Mouse (Mus musculus) cerebellum, postnatal 14 days (tissue): ENCODE measurements at regions not wholly inside any gene's neighbourhood (a gene's known extent, or its start where the extent isn't known, plus 50 kb on each side); places are given as distances from the start of the nearest gene placed in this dataset.
A peak's percentile ranks its signal among the peaks of the same experiment; 100 is the strongest.

Experiments used
- DNase-seq, 2 experiments: peaks; one replicate each; pipeline ENCODE4 v3.0.0; 2021; ENCODE audit warnings: mixed read lengths in 2 of 2

DNA sequence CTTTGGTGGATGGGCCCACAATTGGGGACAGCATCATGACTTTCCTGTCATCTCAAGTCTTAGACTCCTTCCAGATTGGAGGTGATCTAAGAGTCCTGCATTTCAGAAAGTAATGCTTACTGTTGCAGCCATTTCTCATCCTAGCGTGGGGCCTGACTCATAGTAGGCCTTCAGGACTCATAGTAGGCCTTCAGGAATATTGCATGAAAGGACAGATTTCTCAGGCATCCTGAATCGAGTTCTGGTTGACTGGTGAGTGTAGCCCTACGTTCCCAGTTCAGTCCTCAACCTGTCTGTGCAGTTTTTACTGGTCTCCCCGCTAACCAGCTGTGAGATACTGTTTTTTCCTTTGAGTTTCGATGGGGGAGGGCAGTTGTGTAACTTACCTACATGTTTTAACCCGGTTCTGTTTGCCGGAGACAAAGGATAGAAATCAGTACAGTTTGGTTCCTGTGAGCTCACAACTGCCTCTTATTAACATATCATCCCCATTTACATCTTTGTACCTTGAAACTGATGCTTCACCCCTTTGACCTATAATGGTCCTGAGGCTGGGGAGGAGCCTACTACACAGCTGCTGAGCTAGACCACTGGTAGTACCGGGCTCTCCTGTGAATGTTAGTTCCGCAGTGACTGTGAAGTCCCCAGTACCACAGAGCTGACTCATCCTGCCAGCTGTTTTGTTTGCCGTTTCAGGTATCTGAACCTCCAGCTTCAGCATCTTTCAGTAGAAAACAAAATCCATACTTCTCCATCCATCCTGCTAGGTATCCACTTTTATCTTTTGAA lies 1222.2 kb upstream of the A1bg start:
- no peak for DNase-seq

DNA sequence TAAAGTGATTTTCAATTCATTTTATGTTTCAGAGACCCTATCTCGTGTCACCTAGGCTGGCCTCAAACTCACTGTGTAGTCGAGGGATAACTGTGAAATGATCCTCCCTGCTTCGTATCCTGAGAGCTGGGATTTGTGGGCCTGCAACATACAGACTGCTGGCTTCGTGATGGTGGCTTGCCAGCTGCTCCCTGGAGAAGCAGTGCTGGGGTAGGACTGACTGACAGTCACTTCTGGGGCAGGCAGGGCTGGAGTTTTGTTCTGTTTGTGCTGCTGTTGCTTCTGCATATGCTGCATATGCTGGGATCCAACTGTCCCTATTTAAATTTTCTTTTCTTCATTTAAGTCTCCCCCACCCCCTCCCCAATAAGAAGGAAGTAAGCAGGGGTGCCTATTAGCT lies 1217.0 kb upstream of the A1bg start:
- DNase-seq: no peak

DNA sequence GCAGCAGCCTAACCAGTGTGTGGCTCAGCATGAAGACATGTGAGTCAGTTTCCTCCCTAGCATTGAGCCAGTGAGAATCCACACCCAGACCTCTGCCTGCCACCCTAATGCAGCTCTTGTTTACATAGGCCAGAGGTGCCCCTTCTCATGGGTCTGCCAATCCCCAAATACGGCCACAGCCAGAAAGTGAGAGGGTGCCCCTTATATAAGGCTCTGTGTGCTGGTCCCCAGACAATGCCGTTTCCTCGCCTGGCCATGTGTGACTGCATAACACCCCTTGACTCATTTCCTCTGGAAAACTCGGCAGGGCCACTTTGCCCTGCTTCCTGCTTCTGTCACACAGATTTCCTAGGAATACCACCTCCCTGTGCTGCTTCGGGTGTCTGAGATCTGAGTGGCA lies 1216.4 kb upstream of the A1bg start:
- DNase-seq: no peak

DNA sequence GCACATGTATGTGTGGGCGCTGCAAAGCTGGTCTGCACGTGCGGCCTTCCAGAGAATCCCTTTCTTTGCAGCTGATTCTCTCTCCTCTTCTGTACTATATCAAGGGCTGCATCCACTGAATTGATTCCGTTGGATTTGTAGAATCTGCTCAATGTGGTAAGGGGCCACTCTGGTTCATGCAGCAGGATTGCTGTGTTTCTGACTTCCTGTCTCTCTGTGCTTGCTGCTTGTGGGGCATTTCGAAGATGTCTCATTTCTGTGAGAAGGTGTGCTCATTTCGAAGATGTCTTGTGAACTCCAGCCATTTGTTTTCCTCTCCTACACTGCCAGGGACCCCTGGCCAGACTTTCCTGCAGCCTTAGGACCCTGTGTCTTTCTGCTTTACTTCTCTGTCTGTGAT lies 1215.9 kb upstream of the A1bg start:
- DNase-seq: no peak

DNA sequence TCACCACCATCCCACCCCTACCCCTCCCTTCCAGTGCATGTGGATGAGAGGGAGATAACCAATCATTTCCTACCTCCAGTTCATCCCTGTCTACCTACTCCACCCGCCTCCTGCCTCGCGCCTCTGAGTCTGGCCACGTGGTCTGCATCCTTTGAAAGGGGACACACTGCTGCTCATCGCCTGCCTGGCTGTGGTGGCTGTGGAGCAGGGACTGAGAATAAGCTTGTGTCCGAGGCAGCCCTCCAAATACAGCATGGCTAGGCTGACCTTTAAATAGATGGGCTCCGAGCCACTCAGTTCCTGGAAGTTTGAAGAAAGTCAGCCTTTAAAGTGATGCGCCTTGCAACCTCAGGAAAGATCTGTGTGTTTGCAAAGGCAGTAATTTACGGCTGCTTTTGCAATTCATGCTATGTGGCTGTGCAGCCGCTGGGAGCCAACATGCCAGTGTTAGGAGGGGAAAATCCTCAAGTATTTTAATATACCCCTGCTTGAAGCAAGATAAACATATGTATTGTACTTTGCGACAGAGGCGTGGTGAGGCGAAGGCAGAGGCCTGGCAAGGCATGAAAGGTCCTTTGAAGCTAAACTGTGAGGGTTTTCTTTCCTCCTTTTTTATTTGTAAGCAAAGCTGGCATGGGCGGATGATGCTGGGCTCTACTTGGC lies 1214.3 kb upstream of the A1bg start:
- DNase-seq: peak in 1 of 2 experiments; percentile 19

DNA sequence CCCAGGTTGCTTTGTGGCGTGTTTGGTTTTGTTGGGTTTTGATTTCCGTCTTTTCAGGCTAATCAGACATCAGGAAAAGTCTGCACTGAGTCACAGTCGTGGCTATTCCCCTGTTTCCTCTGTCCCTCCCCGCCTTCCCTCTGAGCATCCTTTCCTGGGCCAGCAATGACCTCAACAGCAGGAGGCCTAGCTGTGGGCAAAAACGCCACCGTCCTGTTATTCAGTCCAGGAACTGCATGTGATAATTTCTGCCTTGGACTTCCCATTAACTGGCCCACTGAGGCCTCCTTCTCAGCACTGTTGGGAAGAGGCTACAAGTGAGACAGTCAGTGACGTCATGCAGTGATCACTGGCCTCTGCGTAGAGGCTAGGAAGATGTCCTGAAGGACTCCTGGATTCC lies 1212.0 kb upstream of the A1bg start:
- DNase-seq: no peak

DNA sequence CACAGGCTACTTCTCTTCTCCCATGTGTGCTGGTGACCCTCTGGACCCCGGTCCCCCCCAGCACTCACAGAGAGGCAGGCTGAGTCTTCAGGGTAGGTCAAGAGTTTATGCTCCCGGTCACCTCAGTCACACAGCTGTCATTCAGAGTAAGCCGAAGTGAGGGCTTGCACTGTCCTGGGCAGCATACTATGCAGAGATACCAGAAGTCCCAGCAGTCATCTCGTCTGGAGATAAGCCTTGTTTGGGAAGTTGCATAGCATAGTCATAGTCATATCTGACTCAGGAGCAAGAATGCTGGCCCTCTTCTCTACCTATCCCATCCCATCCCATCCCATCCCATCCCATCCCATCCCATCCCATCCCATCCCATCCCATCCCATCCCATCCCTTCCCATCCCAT lies 1211.5 kb upstream of the A1bg start:
- DNase-seq: no peak

DNA sequence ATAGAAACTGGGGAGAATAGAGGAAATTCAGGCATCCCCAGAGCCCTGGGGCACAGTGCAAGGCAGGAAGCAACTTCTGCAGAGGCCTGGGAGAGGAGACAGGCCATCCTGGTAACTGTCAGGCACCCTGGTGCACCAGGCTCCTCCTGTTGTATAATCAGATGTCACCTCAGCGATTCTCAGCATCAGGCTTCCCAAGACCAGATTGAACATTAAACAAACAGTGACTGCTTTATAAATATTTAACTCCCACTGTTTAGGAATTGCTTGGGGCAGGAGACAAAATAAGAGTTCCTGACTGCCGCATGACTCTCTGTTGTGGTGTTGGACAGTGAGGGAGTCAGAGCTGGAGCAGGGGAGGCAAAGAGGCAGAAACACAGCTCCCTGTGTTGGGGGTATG lies 1210.1 kb upstream of the A1bg start:
- no peak for DNase-seq

DNA sequence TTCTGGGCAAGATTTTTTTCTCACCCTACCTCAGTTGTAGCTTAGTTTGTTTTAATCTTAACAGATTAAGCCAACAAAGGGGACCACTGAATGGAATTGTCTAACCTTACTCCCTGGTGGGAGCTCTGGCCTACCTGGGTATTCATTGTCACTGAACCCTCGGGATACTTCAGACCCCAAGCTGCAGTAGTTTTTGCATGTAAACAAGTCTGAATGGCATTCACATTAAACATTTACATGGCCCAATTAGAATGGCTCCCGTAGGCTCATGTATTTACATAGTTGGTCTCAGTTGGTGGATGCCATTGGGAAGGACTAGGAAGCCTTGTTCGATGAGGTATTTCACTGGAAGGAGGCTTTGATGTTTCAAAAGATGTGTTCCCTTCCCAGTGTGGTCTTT lies 1208.9 kb upstream of the A1bg start:
- no peak for DNase-seq

DNA sequence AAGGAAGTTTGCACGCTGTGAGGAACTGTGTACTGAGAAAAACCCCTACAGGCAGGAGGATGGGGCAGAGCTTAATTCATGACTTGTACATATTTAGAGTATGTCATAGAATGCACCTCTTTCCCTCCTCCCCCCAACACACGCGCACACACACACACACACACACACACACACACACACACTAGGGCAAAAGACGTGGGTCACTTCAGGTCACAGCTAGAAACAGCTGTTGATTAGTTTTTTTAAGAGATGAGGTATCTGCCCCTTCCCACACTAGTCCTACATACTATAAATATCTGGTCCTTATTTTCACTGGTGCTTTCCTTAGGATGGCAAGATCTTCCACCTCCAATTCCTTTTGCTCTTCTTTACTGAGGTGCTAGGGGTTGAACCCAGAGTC lies 1207.7 kb upstream of the A1bg start:
- DNase-seq: no peak

DNA sequence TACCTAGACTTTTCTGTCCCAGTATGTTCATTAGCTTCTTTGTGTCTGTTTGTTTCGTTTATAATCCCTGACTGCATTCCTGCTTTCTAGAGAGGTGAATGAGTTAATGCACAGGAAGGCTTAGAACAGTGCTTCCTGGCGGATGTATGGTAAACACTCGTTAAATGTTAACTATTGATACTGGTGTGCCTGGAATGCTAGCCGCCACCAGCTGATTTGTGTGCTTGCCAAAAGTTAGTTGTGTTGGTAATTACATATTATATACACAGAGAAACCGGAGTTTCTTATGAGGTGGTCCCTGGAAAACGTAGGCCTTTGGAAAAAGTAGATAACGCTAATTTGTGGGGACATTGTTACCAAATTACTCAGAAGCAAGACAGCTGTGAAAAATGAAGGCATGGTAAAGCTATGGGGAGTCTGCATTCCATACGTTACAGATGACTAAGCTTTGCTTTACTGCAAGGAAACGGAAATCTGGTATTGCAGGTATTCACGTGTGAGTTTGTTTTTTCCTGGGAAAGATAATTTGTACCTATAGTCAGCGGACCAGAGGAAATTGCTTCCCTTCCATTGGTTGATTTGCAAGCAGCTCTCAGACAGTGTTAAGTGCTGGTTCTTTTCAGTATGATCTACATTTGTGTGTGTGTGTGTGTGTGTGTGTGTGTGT lies 1205.9 kb upstream of the A1bg start:
- no peak for DNase-seq

DNA sequence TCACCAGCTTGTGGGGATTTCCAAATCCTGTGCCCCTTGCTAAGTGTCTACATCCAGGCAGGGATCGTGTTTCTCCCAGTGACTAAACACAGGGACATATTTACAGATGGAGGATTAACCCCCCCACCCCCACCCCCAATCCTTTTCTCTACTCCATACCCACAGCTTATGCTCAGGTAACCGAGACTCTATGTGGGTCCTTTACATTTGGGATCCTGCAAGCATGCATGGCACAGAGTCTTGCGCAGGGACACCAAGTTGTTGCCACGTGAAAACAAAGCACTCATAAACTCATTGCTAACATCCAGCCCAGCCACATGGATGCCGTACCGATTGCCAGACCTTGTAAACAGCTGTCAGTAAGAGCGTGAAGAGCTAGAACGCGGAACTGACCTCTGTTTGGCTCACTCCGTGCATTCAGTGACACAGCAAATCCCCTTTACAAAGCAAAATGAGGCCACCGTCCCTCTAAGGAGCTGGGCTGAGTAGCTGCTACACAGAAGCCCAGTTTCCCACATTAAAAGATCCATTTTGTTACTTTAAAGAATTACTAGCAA lies 1204.9 kb upstream of the A1bg start:
- DNase-seq: no peak

DNA sequence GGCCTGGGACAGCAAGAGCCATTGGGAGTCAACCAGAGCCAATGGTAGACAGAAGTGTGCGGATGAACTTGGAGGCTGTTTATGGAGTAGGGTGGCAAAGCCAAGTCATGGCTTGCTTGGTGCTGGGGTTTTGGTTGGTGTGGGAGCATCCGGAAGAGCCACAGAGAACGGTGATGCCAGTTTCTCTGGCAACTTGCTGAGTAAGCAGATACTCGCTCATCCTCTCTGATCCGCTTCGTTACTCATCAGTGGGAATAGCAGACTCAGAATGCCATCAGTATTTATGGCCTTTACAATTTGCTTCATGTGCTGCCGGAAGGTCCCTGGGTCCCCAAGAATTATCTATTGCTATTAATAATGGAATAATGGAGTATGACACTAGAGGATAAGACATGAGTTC lies 1202.9 kb upstream of the A1bg start:
- DNase-seq: no peak

DNA sequence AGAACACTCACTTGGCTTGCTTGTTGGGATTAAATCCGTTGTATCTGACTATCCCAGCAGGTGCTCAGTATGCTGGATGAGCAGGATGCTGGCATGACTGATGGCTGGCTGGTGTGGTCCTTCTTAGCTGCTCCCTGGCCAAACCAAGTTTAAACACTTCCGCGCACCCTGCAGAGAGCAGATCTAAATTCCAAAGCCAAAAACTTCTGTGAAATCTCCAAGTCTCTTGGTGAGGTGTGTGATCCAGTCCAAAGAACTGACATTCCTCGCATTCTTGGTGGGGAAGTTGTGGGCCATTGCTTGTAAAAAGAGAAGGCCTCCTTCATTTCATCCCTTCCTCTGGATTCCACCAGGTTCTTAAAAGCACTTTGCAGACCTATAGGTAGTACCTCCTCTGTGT lies 1200.9 kb upstream of the A1bg start:
- no peak for DNase-seq

DNA sequence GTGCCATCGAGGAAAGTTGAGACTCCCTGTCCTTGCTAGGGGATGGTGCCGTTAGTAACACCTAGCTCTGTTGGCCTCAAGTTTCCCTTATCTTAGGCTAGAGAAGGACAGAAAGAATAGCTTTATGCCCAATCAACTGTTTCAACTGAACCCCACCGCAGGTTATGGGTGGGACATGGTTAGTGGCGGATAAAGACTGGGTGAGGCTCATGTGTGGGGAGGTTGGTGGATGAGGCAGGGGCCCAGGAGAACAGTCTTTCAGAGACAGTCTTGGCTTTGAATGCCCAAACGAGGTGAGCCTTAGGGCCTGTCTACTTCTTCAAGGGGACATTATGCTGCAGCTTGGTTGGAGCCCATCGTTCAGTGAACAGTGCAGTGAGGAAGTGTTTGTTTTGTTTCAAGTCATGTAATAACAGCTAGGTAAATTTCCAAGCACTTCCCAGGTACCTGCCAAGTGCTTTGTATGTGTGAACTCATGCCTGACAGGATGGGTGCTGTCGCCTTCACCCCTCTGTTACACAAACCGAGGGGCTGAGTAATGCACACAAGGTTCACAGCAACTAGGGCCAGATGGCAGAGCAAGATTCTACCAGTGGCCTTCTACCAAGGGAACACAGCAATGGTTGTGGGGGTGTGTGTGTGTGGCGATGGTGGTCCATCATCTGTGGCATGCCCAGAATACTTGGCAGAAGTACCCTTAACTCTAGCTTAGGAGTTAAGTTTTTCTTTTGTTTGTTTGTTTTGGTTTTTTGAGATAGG lies 1199.6 kb upstream of the A1bg start:
- DNase-seq: no peak

DNA sequence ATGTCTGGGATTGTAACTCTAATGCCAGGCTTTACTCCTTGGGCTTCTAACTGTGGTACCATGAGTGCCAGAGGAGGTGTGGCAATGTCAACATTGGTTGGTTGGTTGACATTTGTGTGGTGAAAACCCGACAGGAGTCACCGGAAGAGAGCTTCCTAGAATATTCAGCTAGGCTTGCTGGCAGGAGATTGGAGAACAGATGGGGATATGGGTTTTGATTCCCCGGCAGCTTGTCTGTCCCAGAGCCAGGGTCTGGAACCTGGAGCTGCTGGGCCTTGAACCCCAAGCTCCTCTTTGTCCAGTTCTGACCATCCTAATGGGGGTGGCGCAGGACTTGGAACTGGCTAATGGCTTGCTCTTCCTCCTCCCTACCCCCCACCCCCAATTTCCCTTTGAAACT lies 1198.9 kb upstream of the A1bg start:
- peak in 1 of 2 experiments; percentile 18 for DNase-seq

DNA sequence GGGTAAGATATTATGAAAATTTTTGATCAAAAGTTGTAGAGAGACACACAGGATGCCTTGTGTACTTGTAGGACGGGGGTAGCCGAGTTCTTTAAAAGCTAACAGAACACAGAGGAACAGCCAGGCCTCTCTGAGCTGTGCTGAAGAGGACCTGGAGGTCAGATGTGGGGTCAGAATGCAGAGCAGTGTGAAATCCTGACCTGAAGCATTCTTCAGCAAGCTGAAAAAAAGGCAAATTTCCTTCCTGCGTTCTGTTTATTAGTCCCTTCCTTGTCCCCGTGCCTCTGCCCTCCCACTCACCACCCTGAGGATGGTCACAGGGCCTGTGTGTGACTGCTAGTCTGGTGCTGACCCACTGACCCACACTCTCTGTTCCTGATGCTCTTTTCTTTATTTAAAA lies 1197.9 kb upstream of the A1bg start:
- no peak for DNase-seq

DNA sequence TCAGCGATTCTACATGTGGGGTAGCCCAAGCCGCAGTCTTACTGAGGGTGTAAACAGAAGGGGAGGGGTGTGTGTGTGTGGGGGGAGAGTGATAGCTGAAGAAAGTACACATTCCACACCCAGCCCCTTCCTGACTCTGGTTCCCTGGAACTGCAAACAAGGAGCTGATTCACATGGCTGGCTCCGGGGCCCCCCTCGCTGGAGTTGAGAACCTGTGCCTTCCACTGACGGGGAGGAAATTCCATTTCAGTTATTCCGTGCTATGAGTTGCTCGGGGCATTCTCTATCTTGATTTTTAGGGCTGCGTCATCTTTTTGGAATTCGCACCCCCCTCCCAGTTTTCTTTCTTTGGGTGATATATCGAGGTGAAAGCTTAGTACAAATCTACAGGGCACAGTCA lies 1196.2 kb upstream of the A1bg start:
- DNase-seq: no peak

DNA sequence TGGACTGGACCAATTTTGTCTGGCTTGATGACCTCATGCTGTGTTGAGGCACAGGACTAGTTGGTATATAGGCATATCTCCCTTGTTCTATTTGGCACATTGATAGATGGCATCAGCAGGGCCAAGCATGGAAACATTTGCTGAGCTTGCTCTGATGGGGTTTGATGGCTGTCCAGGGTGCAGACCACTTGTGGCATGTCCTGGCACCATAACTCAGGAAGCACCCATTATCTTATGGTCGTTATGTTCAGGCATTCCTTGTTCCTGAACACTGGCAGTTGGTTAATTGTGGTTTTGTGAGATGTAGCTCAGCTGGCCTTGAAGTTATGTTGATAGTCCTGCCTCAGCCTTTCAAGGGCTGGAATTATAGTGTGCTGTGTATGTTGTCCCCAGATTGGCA lies 1193.4 kb upstream of the A1bg start:
- no peak for DNase-seq

DNA sequence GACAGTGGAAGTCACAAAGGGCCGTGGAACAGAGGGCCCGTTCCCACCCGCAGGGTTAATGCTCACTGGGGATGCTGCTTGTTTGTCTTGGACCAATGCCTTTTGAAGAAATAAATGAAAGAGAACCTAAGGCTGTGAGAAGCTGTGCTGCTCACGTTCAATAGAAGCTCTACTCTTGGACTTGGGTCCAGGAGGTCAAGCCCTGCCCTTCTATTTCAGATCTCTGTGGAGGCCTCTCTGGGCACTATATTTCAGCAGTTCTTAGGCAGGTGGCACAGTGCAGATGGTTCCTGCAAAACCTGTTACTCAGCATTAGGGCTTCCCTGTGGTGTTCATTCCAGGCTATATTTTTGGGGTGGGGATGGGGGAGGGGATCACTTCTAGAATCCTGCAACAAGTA lies 1192.0 kb upstream of the A1bg start:
- no peak for DNase-seq

DNA sequence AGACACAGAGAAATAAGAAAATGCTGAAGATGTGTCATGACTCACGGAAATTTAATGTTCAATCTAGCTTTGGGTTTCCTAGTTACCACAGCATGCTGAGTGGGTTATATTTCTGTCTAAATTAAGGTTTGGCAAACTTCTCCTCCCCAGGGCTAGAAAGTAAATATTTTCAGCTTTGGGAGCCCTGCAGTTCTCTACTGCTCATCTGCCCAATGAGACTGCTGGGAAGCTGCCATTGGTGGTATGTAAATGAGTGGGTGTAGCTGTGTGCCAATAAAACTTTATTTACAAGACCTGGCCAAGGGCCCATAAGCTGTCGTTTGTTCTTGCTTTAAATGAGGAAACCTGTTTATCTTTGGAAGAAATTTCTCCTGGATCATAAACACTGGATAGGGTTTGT lies 1189.3 kb upstream of the A1bg start:
- DNase-seq: no peak

DNA sequence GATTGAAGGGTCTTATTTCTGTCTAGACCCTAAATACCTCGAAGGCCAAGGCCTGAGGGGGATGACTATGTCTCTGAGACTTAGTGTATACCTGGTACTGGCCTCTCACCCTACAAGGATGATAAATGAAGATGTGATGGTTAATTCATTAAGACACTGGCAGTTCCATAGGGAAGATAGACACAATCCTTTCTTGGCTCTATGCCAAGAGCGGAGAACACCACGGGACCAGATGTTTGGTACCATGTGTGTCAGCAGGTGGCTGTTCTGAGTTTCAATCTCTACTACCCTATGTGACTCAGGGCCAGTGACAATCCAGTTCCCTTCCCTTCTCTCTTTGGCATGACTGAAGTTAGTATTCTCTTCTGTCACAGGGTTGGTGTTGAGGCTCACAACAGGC lies 1185.2 kb upstream of the A1bg start:
- no peak for DNase-seq

DNA sequence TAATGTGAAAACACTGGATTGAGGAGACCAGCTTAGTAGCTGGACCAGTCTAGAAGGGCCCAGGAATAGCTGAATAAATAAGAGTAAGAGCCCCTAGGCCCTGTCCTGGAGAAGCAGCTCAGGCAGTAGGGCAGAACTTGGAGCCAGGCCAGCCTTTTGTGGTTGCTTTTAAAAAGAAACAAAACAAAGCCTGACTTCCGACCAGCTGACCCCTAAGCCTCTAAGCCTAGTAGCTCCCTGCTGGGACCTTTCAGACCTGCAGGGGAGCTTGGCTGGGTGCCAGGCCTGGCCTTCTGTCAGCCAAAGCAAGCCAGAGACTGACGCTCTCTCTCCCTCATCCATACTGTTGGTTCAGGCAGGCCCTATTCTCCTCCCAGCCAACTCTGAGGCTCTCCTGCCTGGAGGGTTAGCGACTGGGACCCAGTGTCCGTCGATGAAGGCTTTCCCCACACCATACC lies 1183.7 kb upstream of the A1bg start:
- peak; percentile 82 to 88 for DNase-seq
